Mouse (Mus musculus): Measurements from ENCODE around the gene 1300017J02Rik.

1300017J02Rik gene

GRCm38 (mm10) chr9:103274819-103275218 lies 30.1 kb downstream of the 1300017J02Rik start:
- no peak for DNase-seq (ENCODE audit: low read depth, low spot score)

DNA sequence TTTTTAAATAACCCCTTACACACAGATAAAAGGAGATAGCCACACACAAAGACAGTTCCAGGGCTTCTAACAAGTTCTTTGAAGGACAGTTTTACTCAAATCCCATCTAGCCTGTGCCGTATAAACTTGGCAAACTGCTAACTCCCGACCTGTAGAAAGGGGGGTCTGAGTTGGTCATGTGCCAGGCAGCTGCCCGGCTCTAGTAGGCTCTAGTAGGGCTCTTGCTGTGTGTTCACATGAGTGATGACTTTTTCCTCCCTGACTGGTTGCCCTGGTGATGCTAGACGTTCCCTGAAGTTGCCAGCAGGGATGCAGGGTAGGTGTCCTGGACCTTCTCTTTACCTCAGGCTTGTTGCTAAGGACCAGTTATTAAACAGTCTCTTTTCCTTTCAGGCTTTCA lies 33.8 kb downstream of the 1300017J02Rik start:
- DNase-seq (ENCODE audit: low read depth, low spot score): no peak

DNA sequence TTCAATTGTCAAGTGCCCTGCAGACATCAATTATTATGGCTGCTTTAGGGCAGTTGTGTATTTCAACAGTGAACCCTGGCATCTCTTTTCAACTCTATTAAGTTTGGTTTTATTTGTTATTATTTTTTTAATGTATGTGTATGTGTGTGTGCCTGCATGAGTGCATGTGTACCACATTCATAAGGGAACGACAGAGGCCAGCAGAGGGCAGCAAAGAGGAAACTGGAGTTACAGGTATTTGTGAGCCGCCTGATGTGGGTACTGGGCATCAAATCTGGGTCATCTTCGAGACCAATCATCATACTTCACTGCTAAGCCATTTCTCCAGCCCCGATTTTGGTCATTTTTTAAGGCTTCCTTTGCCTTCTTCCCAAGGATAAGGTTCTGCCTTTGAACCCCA lies 39.1 kb downstream of the 1300017J02Rik start:
- no peak for DNase-seq (ENCODE audit: low read depth, low spot score)

DNA sequence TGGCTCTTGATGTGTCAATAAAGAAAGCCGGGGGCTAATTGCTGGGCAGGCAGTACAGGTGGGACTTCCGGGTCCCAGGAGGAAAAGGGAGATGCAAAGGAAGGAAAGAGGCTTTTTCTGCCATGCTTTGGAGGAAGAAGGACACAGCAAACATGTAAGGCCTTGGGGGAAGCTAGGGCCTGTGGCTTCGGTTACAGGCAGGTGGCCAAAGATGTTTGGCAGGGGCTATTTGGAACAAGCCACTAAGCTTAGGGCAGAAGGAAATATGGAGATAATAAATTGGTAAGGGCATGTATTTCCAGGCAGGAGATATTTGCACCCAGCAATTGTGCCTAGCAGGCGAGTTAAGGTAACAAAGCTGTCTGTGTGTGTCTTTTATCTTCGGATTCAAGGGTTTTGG lies 52.0 kb downstream of the 1300017J02Rik start:
- no peak for DNase-seq (ENCODE audit: low read depth, low spot score)

DNA sequence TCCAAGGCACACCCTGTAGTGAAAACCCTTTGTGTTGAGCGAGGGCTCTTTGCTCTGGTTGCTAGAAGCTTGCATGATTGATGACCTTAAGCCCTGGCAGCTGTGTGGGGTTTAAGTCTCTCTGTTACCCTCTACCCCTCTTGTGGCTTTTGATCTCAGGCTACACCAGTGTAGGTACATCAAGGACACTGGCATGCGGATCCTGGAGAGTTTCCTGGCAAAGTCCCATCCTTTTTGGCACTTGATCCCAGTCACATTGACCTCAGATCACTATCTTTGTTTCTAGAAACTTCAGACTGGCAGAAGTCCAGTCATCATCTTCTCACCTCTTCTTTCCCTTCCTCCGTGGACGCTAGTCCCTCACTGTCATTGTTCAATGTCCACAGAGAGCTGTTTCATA lies 56.3 kb downstream of the 1300017J02Rik start:
- no peak for DNase-seq (ENCODE audit: low read depth, low spot score)

- DNase-seq (ENCODE audit: low read depth, low spot score): no peak
Measured at GRCm38 (mm10) chr9:103246526-103247168, 58.2 kb downstream of the 1300017J02Rik start.

DNA sequence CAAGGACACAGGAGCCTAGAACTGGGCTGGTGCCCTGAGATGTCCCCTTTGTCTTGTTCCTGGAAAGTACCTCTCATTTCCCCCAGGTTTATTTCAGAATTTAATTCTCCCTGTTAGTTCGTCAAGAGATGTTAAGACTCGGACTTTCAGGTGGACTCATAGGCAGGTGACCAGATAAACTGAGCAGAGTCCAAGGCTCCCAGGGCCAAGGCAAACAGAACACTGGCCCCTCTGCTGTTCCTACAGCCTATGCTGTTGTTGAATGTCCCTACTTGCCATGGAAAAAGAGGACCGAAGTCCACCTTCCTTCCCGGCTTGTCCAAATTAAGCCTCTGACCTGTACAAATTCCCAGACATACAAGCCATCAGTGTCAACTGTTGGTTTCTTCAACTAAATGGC lies 61.2 kb downstream of the 1300017J02Rik start:
- DNase-seq (ENCODE audit: low read depth, low spot score): no peak

GRCm38 (mm10) chr9:103241206-103241605 lies 63.7 kb downstream of the 1300017J02Rik start:
- DNase-seq (ENCODE audit: low read depth, low spot score): no peak

DNA sequence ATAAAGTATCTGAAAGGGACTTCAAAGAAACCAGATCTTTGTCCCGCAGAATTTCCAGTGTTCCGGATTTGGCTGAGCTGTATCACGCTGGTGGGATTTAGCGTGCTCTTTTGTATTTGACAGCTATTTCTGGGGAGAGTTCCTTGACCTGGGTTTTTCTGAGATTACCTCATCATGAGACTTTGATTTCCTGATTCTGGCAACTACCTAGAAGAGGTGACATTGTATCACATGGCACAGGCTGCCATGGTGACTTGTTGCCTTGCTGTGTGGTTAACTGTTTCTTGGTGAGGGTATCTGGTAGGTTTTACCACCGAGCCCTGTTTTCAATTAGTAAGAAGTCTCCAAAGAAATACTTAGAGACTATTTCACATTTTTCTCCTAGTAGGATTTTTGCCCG lies 65.4 kb downstream of the 1300017J02Rik start:
- DNase-seq (ENCODE audit: low read depth, low spot score): no peak

GRCm38 (mm10) chr9:103234565-103235165 lies 70.2 kb downstream of the 1300017J02Rik start:
- DNase-seq (ENCODE audit: low read depth, low spot score): peak; percentile 43

- no peak for DNase-seq (ENCODE audit: low read depth, low spot score)
Measured at GRCm38 (mm10) chr9:103234059-103234458, 70.8 kb downstream of the 1300017J02Rik start.

GRCm38 (mm10) chr9:103233006-103233395 lies 71.9 kb downstream of the 1300017J02Rik start:
- DNase-seq (ENCODE audit: low read depth, low spot score): no peak

DNA sequence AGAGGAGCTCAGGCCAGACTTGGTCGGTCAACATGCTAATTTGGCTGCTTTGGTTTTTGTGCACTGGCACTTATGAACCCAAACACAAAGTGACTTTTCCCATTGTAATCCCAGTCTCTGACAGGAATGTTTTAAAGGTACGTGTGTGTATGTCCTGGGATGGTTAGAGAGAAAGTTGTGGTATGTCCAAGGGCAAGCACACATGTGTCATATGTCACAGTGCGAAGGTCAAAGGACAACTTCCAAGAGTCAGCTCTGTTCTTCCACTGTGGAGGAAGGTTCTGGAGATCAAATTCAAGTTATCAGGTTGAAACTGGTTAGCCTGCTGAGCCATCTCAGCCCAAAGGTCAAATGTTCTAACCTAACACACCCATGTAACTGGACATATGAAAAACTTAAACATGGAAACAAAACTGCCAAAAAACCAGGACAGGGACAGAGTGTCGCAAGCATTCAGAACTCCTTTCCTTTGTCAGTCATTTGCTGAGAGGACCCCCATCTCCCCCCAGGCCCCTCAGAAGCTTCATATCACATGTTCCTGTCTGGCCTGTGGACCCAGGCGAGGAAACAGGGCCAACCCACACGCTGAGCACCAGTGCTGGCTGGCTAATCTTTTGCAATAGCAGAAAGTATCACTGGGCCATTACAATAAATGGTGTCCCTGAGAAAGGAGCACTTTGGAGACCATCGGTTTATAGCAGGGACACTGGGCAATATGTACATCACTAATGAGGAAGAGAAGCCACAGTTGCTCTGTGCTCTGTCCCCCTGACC lies 72.5 kb downstream of the 1300017J02Rik start:
- DNase-seq (ENCODE audit: low read depth, low spot score): no peak

- peak; percentile 86 for DNase-seq (ENCODE audit: low read depth, low spot score)
Measured at GRCm38 (mm10) chr9:103230151-103230951, 74.5 kb downstream of the 1300017J02Rik start, which contains the start of the genes Gm20425 and Trf. Gm20425 (minus strand) TSS chr9:103230307. Trf (minus strand) TSS chr9:103230444.

DNA sequence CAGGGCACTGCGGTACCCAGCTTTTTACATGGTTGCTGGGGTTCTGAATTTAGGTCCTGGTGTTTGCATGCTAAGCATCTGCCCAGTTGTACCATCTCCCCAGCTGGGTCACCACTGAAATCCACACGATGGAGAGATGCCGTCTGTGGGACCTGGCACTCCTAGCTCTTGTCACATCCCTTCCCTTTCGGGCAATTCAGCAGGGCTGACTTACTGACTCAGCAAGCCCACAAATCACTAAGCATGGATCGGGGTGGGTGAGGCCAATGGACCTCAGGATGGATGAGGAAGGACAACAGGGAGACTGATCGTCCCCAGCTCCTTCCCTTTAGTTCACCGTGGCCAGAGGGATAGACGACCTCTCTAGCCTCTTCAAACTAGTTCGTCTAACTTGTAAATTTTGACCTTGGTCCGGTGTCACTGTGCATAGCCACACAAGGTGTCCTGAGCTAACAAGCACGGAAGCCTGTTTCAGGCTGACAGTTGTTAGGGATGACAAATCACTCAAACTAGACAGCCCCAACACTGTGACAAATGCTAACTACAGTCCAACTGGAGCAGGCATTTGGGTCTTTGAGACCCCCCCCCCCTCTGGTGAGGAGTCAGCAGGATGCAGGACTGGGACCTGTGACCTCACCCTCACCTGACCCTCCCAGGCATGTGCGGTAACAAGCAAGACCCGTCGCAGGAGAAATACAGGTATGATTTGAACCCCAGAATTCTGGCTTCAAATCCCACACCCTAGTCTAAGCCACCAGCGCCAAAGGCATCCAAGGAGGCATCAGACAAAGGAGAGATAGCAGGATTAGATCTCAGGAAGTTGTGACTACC lies 75.6 kb downstream of the 1300017J02Rik start:
- no peak for DNase-seq (ENCODE audit: low read depth, low spot score)

DNA sequence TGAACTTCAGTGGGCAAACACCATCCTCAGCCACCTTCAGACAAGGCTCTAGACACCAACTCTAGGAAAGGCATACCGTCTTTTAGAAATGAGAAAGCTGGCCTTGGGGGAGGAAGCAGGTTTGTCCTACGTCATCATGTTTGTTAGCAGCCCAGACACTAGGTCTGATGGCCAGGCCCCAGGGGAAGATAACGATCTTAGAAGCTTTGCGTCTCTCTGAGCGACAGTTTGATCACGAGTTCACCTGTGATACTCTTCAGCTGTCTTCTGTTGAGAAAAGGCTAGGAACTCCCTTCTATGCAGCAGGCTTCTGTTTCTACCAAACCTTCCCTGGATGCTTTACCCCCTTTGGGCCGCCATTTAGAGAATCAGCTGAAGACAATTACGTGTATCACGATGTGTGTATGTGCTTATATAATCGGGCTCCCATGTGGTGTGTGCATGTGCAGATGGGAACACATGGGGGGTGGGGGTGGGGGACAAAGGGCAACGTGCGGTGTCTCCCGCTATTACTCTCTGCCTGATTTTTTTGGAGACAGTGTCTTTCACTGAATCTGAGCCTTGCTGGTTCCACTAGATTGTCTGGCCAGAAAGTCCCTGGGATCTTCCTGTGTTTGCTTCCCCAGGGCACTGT lies 76.4 kb downstream of the 1300017J02Rik start:
- DNase-seq (ENCODE audit: low read depth, low spot score): no peak

GRCm38 (mm10) chr9:103227760-103228159 lies 77.1 kb downstream of the 1300017J02Rik start:
- no peak for DNase-seq (ENCODE audit: low read depth, low spot score)

DNA sequence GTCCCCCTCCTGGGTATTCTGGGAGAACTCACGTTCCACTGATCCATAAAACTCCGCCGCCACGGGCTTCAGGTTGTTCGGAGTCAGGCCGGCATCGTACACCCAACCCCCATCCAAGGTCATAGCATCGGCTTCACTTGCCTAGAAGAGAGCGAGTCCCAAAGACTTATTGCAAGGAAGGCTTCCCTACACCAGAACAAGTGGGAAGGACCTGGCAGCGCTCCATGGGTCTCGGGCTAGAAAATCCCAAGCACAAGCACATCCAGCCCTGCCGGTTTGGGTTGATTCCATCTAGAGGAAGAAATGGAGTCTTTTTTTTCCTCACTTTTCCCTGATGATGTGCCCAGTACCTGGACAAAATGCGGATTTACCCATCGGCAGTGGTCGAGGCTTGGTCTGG lies 78.1 kb downstream of the 1300017J02Rik start:
- no peak for DNase-seq (ENCODE audit: low read depth, low spot score)

DNA sequence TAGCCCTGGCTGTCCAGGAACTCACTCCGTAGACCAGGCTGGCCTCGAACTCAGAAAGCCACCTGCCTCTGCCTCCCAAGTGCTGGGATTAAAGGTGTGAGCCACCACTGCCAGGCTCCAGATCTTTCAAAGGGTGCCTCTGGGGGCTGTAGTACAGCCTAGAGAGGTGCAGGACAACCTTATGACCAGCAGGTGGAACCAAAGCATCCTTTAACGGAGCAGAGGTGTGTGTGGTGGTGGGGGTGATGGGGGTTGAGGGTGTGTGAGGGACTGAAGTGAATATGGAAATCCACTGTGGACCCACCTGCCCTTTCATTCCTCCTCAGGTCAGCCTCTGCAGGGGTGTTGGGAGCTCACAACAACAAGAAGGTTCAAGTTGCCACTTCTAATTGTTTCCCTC lies 79.4 kb downstream of the 1300017J02Rik start:
- DNase-seq (ENCODE audit: low read depth, low spot score): no peak

DNA sequence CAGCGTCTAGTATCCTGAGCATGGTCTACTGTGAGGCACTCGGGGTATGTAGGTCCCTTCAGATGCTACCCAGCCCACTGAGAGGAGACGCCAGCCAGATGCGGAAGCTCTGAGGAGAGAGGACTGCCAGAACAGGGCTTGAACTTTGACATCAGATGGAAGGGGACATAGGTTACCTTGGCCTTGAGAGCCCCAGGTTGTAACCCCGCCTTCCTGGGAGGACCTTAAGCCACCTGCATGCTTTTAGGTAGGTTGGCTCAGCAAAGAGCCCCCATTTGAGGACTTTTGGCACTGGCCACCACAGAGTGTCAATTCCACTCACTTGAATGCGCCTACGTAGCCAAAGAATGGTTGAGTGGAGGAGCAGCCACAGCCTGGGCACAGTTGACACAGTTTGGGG lies 80.2 kb downstream of the 1300017J02Rik start:
- DNase-seq (ENCODE audit: low read depth, low spot score): no peak

Data from telencephalon, adult 2 months (tissue).